Mouse (Mus musculus): Measurements from ENCODE around the gene Golt1b. TPM values are rescaled to one million over a fixed set of nuclear protein-coding genes. Genes with fewer than 3 reads are reported as not detected.

The Golt1b gene
- polyA plus RNA-seq (2014; fragmentation: Nextera tagmentation; extraction: Ambion mirVana): 136 and 144 TPM in 2 replicates

DNA sequence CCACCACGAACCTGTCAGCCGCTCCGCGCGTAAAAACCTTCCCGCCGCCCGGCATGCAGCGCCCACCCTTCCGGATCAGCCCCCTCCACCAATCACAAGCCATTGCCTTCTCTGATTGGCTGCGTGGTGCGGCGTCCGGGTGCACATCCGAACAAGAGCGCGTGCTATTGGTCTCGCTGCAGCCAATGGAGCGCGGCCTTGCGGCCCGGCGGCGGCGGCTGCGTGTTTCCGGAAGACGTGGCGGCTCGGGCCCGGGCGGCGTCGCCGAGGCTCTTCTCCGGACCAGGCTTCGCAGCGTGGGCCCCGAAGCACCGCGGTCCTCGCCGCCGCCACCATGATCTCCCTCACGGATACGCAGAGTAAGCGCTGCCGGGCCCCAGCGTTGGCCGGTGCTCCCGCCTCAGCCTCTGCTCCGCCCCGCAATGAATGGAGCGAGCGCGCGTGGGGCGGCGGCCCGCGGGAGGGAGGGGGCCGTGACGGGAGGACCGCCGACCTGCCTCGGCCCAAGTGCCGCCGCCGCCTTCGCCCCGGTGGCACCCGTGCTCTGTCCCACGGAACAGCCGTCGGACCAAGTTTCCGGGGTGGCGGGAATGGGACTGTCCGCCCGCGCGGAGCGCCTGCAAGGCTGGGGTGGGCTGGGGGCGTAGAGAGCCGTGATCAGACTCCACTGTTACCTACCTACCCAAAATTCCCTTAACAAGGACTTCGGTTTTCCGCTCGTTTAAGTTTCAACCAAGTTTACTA, at the start of gene Golt1b, which contains the start of gene Recql:
TSS of gene Golt1b (plus strand) at position 211 of the 744 bp plus-strand sequence.
TSS of gene Recql (minus strand) at position 77 of the 744 bp plus-strand sequence.
- Histone ChIP-seq H3K27me3 (ENCODE audit: control insufficient read depth, insufficient read depth, low read length) (no peaks in the 10 kb centered on the region), H3K9me3 (replicated peaks; ENCODE audit: control insufficient read depth, low read length) (no peaks in the 10 kb centered on the region), H3K9ac (replicated peaks; ENCODE audit: low read length) (peak within 1 kb of the TSS; percentile 89), H3K27ac (replicated peaks; ENCODE audit: low read depth, low read length) (no peak within 1 kb of the TSS; the same call in 1 of the 2 replicates), H3K4me3 (ENCODE audit: low read depth, low read length) (peak within 1 kb of the TSS; percentile 95), H3K4me1 (ENCODE audit: control insufficient read depth, insufficient read depth, low read length) (no peaks in the 10 kb centered on the region), H3K36me3 (replicated peaks; ENCODE audit: control insufficient read depth, insufficient read depth, low read depth, low read length) (no peaks in the 10 kb centered on the region), H3K4me2 (ENCODE audit: low read depth, low read length) (peak within 1 kb of the TSS; percentile 56)
- ATAC-seq (replicated peaks; ENCODE audit: insufficient number of reproducible peaks, low FRiP score, low TSS enrichment, low read depth) (peak; percentile 100), DNase-seq (ENCODE audit: low spot score) (peak; percentile 97)
- under 1% methylated on average over 72 of the region's 87 CpGs for WGBS

DNA sequence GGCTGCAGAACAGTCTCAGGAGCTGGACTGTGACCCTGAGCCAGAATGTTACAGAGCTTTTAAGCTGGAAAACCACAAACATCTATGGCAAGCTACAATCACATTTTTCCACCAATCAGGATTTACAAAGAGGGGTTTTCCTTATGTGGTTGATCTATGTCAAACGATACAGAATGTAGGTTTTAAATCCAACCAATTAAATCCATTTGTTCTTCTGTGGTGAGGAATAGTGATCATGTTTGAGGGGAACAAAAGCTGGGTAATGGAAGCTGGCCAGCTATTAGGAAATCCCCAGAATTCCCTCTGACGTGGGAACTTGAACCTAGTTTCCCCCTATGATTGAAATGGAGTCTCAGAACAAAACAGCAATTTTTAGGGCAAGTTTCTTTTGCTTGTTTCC, 48.1 kb upstream of the Golt1b start:
- no peak overlapping the region for H3K27ac ChIP-seq (replicated peaks; ENCODE audit: low read depth, low read length)
- H3K4me3 ChIP-seq (ENCODE audit: low read depth, low read length): no peak overlapping the region
- H3K4me1 ChIP-seq (ENCODE audit: control insufficient read depth, insufficient read depth, low read length): no peaks in the 10 kb centered on the region
- H3K4me2 ChIP-seq (ENCODE audit: low read depth, low read length): no peak overlapping the region
- 69% methylated on average over 2 of the region's 2 CpGs for WGBS
- no peak for ATAC-seq (replicated peaks; ENCODE audit: insufficient number of reproducible peaks, low FRiP score, low TSS enrichment, low read depth)
- no peaks in the 10 kb centered on the region for H3K36me3 ChIP-seq (replicated peaks; ENCODE audit: control insufficient read depth, insufficient read depth, low read depth, low read length)
- H3K27me3 ChIP-seq (ENCODE audit: control insufficient read depth, insufficient read depth, low read length): no peaks in the 10 kb centered on the region
- no peaks in the 10 kb centered on the region for H3K9me3 ChIP-seq (replicated peaks; ENCODE audit: control insufficient read depth, low read length)
- DNase-seq (ENCODE audit: low spot score): no peak
- H3K9ac ChIP-seq (replicated peaks; ENCODE audit: low read length): no peak overlapping the region

DNA sequence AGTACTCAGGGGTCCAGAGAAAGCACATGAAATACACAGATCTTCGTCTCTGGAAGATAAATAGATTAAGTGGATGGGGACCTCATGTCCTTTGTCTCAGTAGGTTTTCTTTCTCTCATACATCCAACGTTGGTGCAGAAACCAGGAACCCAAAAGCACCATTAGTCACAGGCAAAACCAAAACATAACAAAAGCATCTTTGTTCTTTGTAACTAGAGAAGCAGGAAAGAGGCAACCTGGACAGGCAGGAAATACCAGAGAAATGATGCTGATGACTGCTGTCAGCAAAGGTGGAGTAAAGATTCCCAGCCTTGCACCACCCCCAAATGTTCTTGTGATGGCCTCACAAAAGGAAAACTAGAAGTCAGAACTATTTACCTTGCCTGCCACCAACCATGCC, 47.4 kb upstream of the Golt1b start:
- Histone ChIP-seq H3K9ac (replicated peaks; ENCODE audit: low read length) (no peak overlapping the region), H3K27me3 (ENCODE audit: control insufficient read depth, insufficient read depth, low read length) (no peaks in the 10 kb centered on the region), H3K4me2 (ENCODE audit: low read depth, low read length) (no peak overlapping the region), H3K9me3 (replicated peaks; ENCODE audit: control insufficient read depth, low read length) (no peaks in the 10 kb centered on the region), H3K4me3 (ENCODE audit: low read depth, low read length) (no peak overlapping the region), H3K27ac (replicated peaks; ENCODE audit: low read depth, low read length) (no peak overlapping the region), H3K4me1 (ENCODE audit: control insufficient read depth, insufficient read depth, low read length) (no peaks in the 10 kb centered on the region), H3K36me3 (replicated peaks; ENCODE audit: control insufficient read depth, insufficient read depth, low read depth, low read length) (no peaks in the 10 kb centered on the region)
- 30% methylated on average over 2 of the region's 2 CpGs for WGBS
- ATAC-seq (replicated peaks; ENCODE audit: insufficient number of reproducible peaks, low FRiP score, low TSS enrichment, low read depth): no peak
- DNase-seq (ENCODE audit: low spot score): no peak

DNA sequence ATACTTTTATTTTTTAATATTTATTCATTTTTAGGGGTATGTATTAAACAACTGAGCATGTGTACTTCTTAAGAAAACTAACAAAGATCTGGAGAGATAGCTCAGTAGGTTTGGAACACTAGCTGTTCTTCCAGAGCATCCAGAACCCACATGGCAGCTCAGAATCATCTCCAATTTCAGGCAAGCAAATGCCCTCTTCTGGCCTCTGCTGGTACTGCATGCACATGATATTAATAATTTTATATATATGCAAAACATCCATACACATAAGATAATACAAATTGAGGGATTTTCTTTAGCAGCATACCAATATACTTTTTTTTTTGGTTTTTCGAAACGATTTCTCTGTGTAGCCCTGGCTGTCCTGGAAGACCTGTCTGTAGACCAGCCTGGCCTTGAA, 43.5 kb upstream of the Golt1b start:
- H3K27ac ChIP-seq (replicated peaks; ENCODE audit: low read depth, low read length): no peak overlapping the region
- 69% methylated on average over 2 of the region's 2 CpGs for WGBS

DNA sequence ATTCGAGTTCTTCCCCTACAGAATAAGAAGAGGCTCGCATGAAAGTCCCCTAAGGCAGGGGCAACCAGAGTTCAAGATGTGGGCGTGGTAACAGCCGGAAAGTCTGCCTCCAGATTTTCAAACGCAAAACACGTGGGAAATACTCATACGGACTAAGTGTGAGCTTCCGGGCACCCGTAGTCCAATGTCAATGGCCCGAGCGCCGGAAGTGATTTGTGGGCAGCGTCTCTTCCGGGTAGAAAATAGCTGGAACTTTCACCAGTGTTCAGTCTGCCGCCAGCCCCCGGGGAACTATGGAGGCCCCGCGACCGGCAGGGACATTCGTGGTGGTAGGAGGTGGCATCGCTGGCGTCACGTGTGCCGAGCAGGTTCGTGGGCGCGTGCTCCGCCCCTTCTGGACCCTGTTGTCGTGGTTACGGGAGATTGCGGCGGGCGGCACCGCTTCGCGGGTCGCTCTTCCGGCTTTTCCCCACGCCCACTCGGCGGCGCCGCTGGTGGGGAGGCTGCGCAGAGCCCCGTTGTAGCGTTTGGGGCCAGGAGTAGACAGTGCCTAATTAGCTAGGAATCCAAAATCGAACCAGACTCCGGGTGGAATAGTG, 41.5 kb upstream of the Golt1b start, which contains the start of gene Pyroxd1:
TSS of gene Pyroxd1 (plus strand) at position 215 of the 599 bp plus-strand sequence.
- Histone ChIP-seq H3K4me1 (ENCODE audit: control insufficient read depth, insufficient read depth, low read length) (no peaks in the 10 kb centered on the region), H3K4me2 (ENCODE audit: low read depth, low read length) (peak within 1 kb of the TSS; percentile 35), H3K9me3 (replicated peaks; ENCODE audit: control insufficient read depth, low read length) (no peaks in the 10 kb centered on the region), H3K27ac (replicated peaks; ENCODE audit: low read depth, low read length) (0 out of 2 replicates have a peak within 1 kb of the TSS, but pooled peaks have one; percentile 16), H3K27me3 (ENCODE audit: control insufficient read depth, insufficient read depth, low read length) (no peaks in the 10 kb centered on the region), H3K4me3 (ENCODE audit: low read depth, low read length) (peak within 1 kb of the TSS; percentile 57), H3K36me3 (replicated peaks; ENCODE audit: control insufficient read depth, insufficient read depth, low read depth, low read length) (no peaks in the 10 kb centered on the region), H3K9ac (replicated peaks; ENCODE audit: low read length) (peak within 1 kb of the TSS; percentile 44)
- DNase-seq (ENCODE audit: low spot score): peak; percentile 97
- WGBS: under 1% methylated on average over 48 of the region's 48 CpGs
- ATAC-seq (replicated peaks; ENCODE audit: insufficient number of reproducible peaks, low FRiP score, low TSS enrichment, low read depth): peak; percentile 94

More for the DNA sequence above, 43.5 kb upstream of the Golt1b start:
- ATAC-seq (replicated peaks; ENCODE audit: insufficient number of reproducible peaks, low FRiP score, low TSS enrichment, low read depth) (no peak), DNase-seq (ENCODE audit: low spot score) (peak; percentile 58)
- Histone ChIP-seq H3K4me2 (ENCODE audit: low read depth, low read length) (no peak overlapping the region), H3K4me3 (ENCODE audit: low read depth, low read length) (no peak overlapping the region), H3K9ac (replicated peaks; ENCODE audit: low read length) (no peak overlapping the region), H3K36me3 (replicated peaks; ENCODE audit: control insufficient read depth, insufficient read depth, low read depth, low read length) (no peaks in the 10 kb centered on the region), H3K9me3 (replicated peaks; ENCODE audit: control insufficient read depth, low read length) (no peaks in the 10 kb centered on the region), H3K27me3 (ENCODE audit: control insufficient read depth, insufficient read depth, low read length) (no peaks in the 10 kb centered on the region), H3K4me1 (ENCODE audit: control insufficient read depth, insufficient read depth, low read length) (no peaks in the 10 kb centered on the region)

DNA sequence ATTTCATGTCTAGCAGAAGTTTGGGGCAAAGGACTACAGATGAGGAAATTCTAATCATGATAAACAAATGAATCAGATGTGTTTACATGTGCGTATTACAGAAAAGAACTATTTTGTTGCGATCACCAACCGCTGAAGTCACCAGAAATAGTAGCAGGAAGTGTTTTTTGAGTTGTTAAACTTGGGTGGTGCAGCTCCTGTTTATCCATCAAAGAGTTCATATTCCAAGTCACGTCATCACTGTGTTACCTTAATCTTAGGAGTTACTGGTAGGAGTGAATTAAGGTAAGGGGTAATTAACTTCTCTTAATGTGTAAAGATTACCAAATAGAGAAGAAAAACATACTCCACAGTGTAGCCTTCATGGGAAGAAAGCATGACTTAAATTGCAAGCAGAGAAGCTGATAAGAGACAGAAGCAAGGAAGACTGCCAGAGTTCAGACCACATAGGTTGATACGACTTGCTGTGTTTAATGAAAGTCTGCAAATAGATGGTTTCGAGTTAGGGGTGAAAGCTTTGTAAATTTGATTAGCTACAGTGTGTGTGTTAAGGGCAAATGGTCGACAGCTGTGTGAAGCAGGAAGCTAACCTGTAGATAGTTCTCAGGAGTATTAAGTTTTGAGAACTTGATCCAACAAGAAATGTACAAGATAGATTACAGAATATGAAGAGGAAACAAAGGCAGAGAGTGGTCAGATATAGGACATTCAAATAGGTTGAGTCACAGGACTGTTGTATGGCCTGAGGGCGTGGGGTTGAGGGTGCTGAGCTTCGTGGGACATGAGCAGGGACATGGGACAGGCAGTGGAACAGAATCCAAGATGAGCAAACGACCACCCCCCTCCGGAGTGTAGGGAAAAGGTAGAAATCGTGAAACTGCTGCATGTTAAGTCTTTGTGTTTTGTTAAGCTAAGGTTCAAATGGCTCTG, 40.6 kb upstream of the Golt1b start:
- H3K9me3 ChIP-seq (replicated peaks; ENCODE audit: control insufficient read depth, low read length): no peaks in the 10 kb centered on the region
- no peak overlapping the region; the same call in 1 of the 2 replicates for H3K9ac ChIP-seq (replicated peaks; ENCODE audit: low read length)
- peak overlapping the region; percentile 57 for H3K4me3 ChIP-seq (ENCODE audit: low read depth, low read length)
- H3K4me2 ChIP-seq (ENCODE audit: low read depth, low read length): peak overlapping the region; percentile 35
- no peaks in the 10 kb centered on the region for H3K36me3 ChIP-seq (replicated peaks; ENCODE audit: control insufficient read depth, insufficient read depth, low read depth, low read length)
- WGBS: 51% methylated on average over 12 of the region's 12 CpGs
- no peaks in the 10 kb centered on the region for H3K4me1 ChIP-seq (ENCODE audit: control insufficient read depth, insufficient read depth, low read length)
- H3K27ac ChIP-seq (replicated peaks; ENCODE audit: low read depth, low read length): no peak overlapping the region
- no peaks in the 10 kb centered on the region for H3K27me3 ChIP-seq (ENCODE audit: control insufficient read depth, insufficient read depth, low read length)
- ATAC-seq (replicated peaks; ENCODE audit: insufficient number of reproducible peaks, low FRiP score, low TSS enrichment, low read depth) (no peak), DNase-seq (ENCODE audit: low spot score) (no peak)

DNA sequence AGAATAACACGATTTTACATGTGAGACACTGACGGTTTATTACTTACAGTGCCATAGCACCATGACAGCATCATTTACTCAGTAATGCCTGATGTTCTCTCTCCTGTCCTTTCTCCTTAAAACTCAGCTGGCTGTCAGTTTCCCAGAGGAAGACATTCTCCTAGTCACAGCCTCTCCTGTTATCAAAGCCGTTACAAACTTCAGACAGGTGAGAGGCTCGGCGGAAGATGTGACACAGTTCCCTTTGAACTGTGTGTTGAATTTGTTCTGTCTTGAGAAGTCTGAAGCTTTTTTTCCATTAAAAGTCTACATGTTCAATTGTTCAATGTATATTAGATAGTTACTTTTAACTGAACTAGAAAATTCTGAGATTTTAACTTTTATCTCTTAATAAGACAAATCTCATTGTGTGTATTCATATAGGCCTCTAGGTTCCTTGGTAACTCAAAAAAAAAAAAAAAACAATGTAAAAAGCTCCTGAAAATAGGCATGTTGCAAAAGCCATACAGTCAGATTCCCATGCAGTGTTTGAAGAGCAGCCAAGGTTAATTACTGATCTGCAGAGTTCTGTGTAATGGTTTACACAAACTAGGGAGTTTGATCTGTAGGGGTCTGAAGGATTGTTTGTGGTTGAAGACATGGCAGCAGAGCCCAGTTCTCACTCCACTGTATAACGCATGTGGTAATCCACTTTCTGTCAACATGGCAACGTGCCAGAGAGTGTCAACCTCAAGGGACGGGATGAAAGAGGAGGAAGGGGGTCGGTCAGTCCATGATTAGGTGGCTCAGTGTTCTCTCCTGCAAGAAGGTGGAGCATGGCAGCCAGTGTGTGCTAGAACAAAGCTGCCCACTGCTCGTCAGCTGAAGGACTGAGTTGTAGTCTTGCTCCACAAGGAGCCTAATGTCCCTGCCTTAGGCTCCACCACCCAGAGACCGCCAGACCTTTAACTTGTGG, 39.3 kb upstream of the Golt1b start:
- H3K27me3 ChIP-seq (ENCODE audit: control insufficient read depth, insufficient read depth, low read length): no peaks in the 10 kb centered on the region
- no peak for ATAC-seq (replicated peaks; ENCODE audit: insufficient number of reproducible peaks, low FRiP score, low TSS enrichment, low read depth)
- no peak for DNase-seq (ENCODE audit: low spot score)
- no peak overlapping the region for H3K9ac ChIP-seq (replicated peaks; ENCODE audit: low read length)
- no peak overlapping the region for H3K4me3 ChIP-seq (ENCODE audit: low read depth, low read length)
- no peaks in the 10 kb centered on the region for H3K9me3 ChIP-seq (replicated peaks; ENCODE audit: control insufficient read depth, low read length)
- no peak overlapping the region for H3K4me2 ChIP-seq (ENCODE audit: low read depth, low read length)
- 87% methylated on average over 11 of the region's 11 CpGs for WGBS
- H3K4me1 ChIP-seq (ENCODE audit: control insufficient read depth, insufficient read depth, low read length): no peaks in the 10 kb centered on the region
- H3K36me3 ChIP-seq (replicated peaks; ENCODE audit: control insufficient read depth, insufficient read depth, low read depth, low read length): no peaks in the 10 kb centered on the region
- H3K27ac ChIP-seq (replicated peaks; ENCODE audit: low read depth, low read length): no peak overlapping the region

All from embryonic facial prominence, embryonic 11.5 days (tissue).